Mouse (Mus musculus): ENCODE measurements around the gene E130116L18Rik.
"Not testable (repeated sequence)": the region's sequence is repeated elsewhere in the genome, so short reads cannot be mapped to it uniquely, and the experiment has no call there.

E130116L18Rik gene

GRCm38 (mm10) chr5:25181004-25181531 lies 41.9 kb downstream of the E130116L18Rik start, which contains the start of gene Galntl5:
TSS of gene Galntl5 (plus strand) at chr5:25181460.
- DNase-seq (ENCODE audit: low spot score), result no peak

- no peak for DNase-seq (ENCODE audit: low spot score)
These were observed 42.9 kb downstream of the E130116L18Rik start for GRCm38 (mm10) chr5:25179936-25180488.

GRCm38 (mm10) chr5:25179284-25179683 lies 43.7 kb downstream of the E130116L18Rik start:
- no peak for DNase-seq (ENCODE audit: low spot score)

- not testable (repeated sequence) for DNase-seq (ENCODE audit: low spot score)
These were observed 44.4 kb downstream of the E130116L18Rik start for GRCm38 (mm10) chr5:25178543-25178942.

- DNase-seq (ENCODE audit: low spot score), result not testable (repeated sequence)
These were observed 45.0 kb downstream of the E130116L18Rik start for GRCm38 (mm10) chr5:25177937-25178336.

Data from spleen, adult 12 weeks (tissue).